Mouse (Mus musculus) MEL (cell line): ENCODE measurements at regions not wholly inside any gene's neighbourhood (a gene's known extent, or its start where the extent isn't known, plus 50 kb on each side); places are given as distances from the start of the nearest gene placed in this dataset.

Experiments
- DNase-seq: peaks from one replicate; pipeline ENCODE4 v3.0.0; 2011; ENCODE audit warnings: low read depth, low spot score
- H3K27ac ChIP-seq: 2 replicates; pipeline ENCODE4 v1.5.1; 2012; ENCODE audit warnings: low read depth, mild to moderate bottlenecking, control low read depth, low read length, moderate library complexity; ENCODE audit not compliant: control insufficient read depth
- H3K27me3 ChIP-seq, 2 experiments: fragments of 150-350 bp in 1 of 2; sonication (generic) in 1 of 2; 2 replicates each; pipeline ENCODE4 v1.6.1; 2012; ENCODE audit warnings: low read length in 2 of 2, mild to moderate bottlenecking in 2 of 2, improper control_type of control experiment in 1 of 2, moderate library complexity in 1 of 2; ENCODE audit not compliant: insufficient read depth in 2 of 2, control insufficient read depth in 1 of 2
- H3K36me3 ChIP-seq, 2 experiments: 2 replicates each; pipeline ENCODE4 v1.6.1; 2012 to 2014; ENCODE audit warnings: low read length in 2 of 2, improper control_type of control experiment in 1 of 2, inconsistent platforms in 1 of 2, mild to moderate bottlenecking in 1 of 2; ENCODE audit not compliant: insufficient read depth in 2 of 2, control insufficient read depth in 1 of 2
- H3K4me1 ChIP-seq, 2 experiments: fragments of 150-350 bp in 1 of 2; sonication (generic) in 1 of 2; 2 replicates each; pipeline ENCODE4 v1.6.1; 2012; ENCODE audit warnings: low read length in 2 of 2, improper control_type of control experiment in 1 of 2, mild to moderate bottlenecking in 1 of 2; ENCODE audit not compliant: insufficient read depth in 2 of 2, control insufficient read depth in 1 of 2
- H3K4me3 ChIP-seq, 2 experiments: fragments of 150-350 bp in 1 of 2; sonication (generic) in 1 of 2; 2 replicates each; pipeline ENCODE4 v1.5.1; 2012; ENCODE audit warnings: low read depth in 2 of 2, low read length in 2 of 2, mild to moderate bottlenecking in 2 of 2, moderate library complexity in 2 of 2, control low read depth in 1 of 2, improper control_type of control experiment in 1 of 2; ENCODE audit not compliant: control insufficient read depth in 1 of 2, insufficient read depth in 1 of 2
- H3K79me2 ChIP-seq: 2 replicates; pipeline ENCODE4 v1.6.1; 2012; ENCODE audit warnings: mild to moderate bottlenecking, low read length, moderate library complexity; ENCODE audit not compliant: control insufficient read depth, poor library complexity, insufficient read depth
- H3K9ac ChIP-seq: 2 replicates; pipeline ENCODE4 v1.6.1; 2012; ENCODE audit warnings: low read depth, mild to moderate bottlenecking, control low read depth, low read length, moderate library complexity; ENCODE audit not compliant: control insufficient read depth, poor library complexity, severe bottlenecking
- H3K9me3 ChIP-seq: fragments of 150-350 bp; sonication (generic); replicated peaks from 2 replicates; pipeline ENCODE4 v1.6.1; 2012; ENCODE audit warnings: mild to moderate bottlenecking, low read length, improper control_type of control experiment, moderate library complexity; ENCODE audit not compliant: insufficient read depth
- BHLHE40 ChIP-seq: IDR thresholded peaks from 2 replicates; pipeline ENCODE4 v1.6.1; 2012; ENCODE audit warnings: low read depth, mild to moderate bottlenecking, inconsistent platforms, low read length, improper control_type of control experiment, borderline replicate concordance
- CHD1 ChIP-seq: IDR thresholded peaks from 2 replicates; pipeline ENCODE4 v1.6.1; 2012; ENCODE audit warnings: low read depth, mild to moderate bottlenecking, inconsistent platforms, low read length, improper control_type of control experiment
- CHD2 ChIP-seq: IDR thresholded peaks from 2 replicates; pipeline ENCODE4 v1.6.1; 2011; ENCODE audit warnings: low read length, improper control_type of control experiment
- CTCF ChIP-seq, 3 experiments: IDR thresholded peaks in 2 of 3; conservative IDR thresholded peaks in 1 of 3; 2 replicates each; pipeline ENCODE4 v1.5.1; 2011 to 2012; ENCODE audit warnings: low read length in 3 of 3, low read depth in 2 of 3, mild to moderate bottlenecking in 2 of 3, improper control_type of control experiment in 1 of 3, inconsistent platforms in 1 of 3, mixed read lengths in 1 of 3, moderate library complexity in 1 of 3; ENCODE audit not compliant: control insufficient read depth in 1 of 3, insufficient read depth in 1 of 3, poor library complexity in 1 of 3, severe bottlenecking in 1 of 3
- E2F4 ChIP-seq: IDR thresholded peaks from 2 replicates; pipeline ENCODE4 v1.6.1; 2011; ENCODE audit warnings: low read depth, low read length, improper control_type of control experiment, borderline replicate concordance
- ELF1 ChIP-seq: IDR thresholded peaks from 2 replicates; pipeline ENCODE4 v1.6.1; 2014; ENCODE audit warnings: low read depth, mild to moderate bottlenecking, inconsistent platforms, low read length, improper control_type of control experiment, moderate library complexity
- ETS1 ChIP-seq: IDR thresholded peaks from 2 replicates; pipeline ENCODE4 v1.6.1; 2012; ENCODE audit warnings: low read depth, mild to moderate bottlenecking, inconsistent platforms, low read length, improper control_type of control experiment, moderate library complexity
- JUND ChIP-seq: IDR thresholded peaks from 2 replicates; pipeline ENCODE4 v1.6.1; 2011; ENCODE audit warnings: low read depth, mild to moderate bottlenecking, improper control_type of control experiment, low read length
- KAT2A ChIP-seq: conservative IDR thresholded peaks from 2 replicates; pipeline ENCODE4 v1.6.1; 2012; ENCODE audit warnings: low read depth, low read length, improper control_type of control experiment, inconsistent platforms
- MYB ChIP-seq: IDR thresholded peaks from 2 replicates; pipeline ENCODE4 v1.6.1; 2011; ENCODE audit warnings: mild to moderate bottlenecking, low read depth, low read length, improper control_type of control experiment
- NELFE ChIP-seq: IDR thresholded peaks from 2 replicates; pipeline ENCODE4 v1.6.1; 2011; ENCODE audit warnings: low read depth, low read length, improper control_type of control experiment
- POLR2AphosphoS2 ChIP-seq: IDR thresholded peaks from 2 replicates; pipeline ENCODE4 v1.6.1; 2011; ENCODE audit warnings: low read length, improper control_type of control experiment
- POLR2AphosphoS5 ChIP-seq: IDR thresholded peaks from 2 replicates; pipeline ENCODE4 v1.6.1; 2012; ENCODE audit warnings: low read depth, borderline replicate concordance, mild to moderate bottlenecking, inconsistent platforms, low read length, moderate library complexity, mixed read lengths
- SMC3 ChIP-seq: IDR thresholded peaks from 2 replicates; pipeline ENCODE4 v1.6.1; 2011; ENCODE audit warnings: low read depth, low read length, improper control_type of control experiment
- TAL1 ChIP-seq: IDR thresholded peaks from 2 replicates; pipeline ENCODE4 v1.6.1; 2012; ENCODE audit warnings: mild to moderate bottlenecking, inconsistent platforms, low read length, moderate library complexity, mixed read lengths
- TBP ChIP-seq: IDR thresholded peaks from 2 replicates; pipeline ENCODE4 v1.8.0; 2011; ENCODE audit warnings: low read depth, low read length, improper control_type of control experiment
- TCF12 ChIP-seq: IDR thresholded peaks from 2 replicates; pipeline ENCODE4 v1.6.1; 2014; ENCODE audit warnings: low read depth, mild to moderate bottlenecking, inconsistent platforms, low read length, improper control_type of control experiment, moderate library complexity
- UBTF ChIP-seq: IDR thresholded peaks from 2 replicates; pipeline ENCODE4 v1.6.1; 2012; ENCODE audit warnings: low read depth, mild to moderate bottlenecking, inconsistent platforms, low read length, improper control_type of control experiment, moderate library complexity, borderline replicate concordance; ENCODE audit not compliant: insufficient read depth
- USF1 ChIP-seq: IDR thresholded peaks from 2 replicates; pipeline ENCODE4 v1.6.1; 2014; ENCODE audit warnings: low read depth, mild to moderate bottlenecking, inconsistent platforms, low read length, improper control_type of control experiment, moderate library complexity
- ZC3H11A ChIP-seq: IDR thresholded peaks from 2 replicates; pipeline ENCODE4 v1.6.1; 2012; ENCODE audit warnings: low read depth, mild to moderate bottlenecking, inconsistent platforms, low read length, improper control_type of control experiment
- ZKSCAN1 ChIP-seq: IDR thresholded peaks from 2 replicates; pipeline ENCODE4 v1.6.1; 2012; ENCODE audit warnings: low read depth, mild to moderate bottlenecking, inconsistent platforms, low read length, improper control_type of control experiment, moderate library complexity
- ZMIZ1 ChIP-seq: IDR thresholded peaks from 2 replicates; pipeline ENCODE4 v1.6.1; 2012; ENCODE audit warnings: low read depth, mild to moderate bottlenecking, inconsistent platforms, low read length, improper control_type of control experiment, moderate library complexity
- ZNF384 ChIP-seq: IDR thresholded peaks from 2 replicates; pipeline ENCODE4 v1.6.1; 2012; ENCODE audit warnings: low read depth, mild to moderate bottlenecking, inconsistent platforms, low read length, improper control_type of control experiment

- TF ChIP-seq TBP (no peak), CHD2 (no peak), ZNF384 (no peak), UBTF (no peak), TCF12 (no peak), ELF1 (no peak), BHLHE40 (no peak), E2F4 (no peak), ETS1 (no peak), ZMIZ1 (no peak), POLR2AphosphoS2 (no peak), KAT2A (no peak), SMC3 (no peak), ZKSCAN1 (no peak), CHD1 (no peak), CTCF (IDR thresholded peaks at IDR 0.05 in 2 of 3, conservative IDR thresholded peaks at IDR 0.05 in 1 of 3; ENCODE audit: control insufficient read depth in 1 of 3, insufficient read depth in 1 of 3, low read depth in 2 of 3, low read length in 3 of 3, poor library complexity in 1 of 3, severe bottlenecking in 1 of 3) (no peak), NELFE (no peak), TAL1 (no peak), MYB (no peak)
- Histone ChIP-seq H3K79me2 (no peaks in the 10 kb centered on the region), H3K4me3 (no peak overlapping the region), H3K27me3 (no peaks in the 10 kb centered on the region), H3K9ac (no peak overlapping the region), H3K27ac (no peak overlapping the region), H3K4me1 (no peaks in the 10 kb centered on the region), H3K36me3 (no peaks in the 10 kb centered on the region), H3K9me3 (no peaks in the 10 kb centered on the region)
- no peak for DNase-seq
Measured at GRCm38 (mm10) chr6:103826042-103826441, 315.7 kb downstream of the Chl1 start.

DNA sequence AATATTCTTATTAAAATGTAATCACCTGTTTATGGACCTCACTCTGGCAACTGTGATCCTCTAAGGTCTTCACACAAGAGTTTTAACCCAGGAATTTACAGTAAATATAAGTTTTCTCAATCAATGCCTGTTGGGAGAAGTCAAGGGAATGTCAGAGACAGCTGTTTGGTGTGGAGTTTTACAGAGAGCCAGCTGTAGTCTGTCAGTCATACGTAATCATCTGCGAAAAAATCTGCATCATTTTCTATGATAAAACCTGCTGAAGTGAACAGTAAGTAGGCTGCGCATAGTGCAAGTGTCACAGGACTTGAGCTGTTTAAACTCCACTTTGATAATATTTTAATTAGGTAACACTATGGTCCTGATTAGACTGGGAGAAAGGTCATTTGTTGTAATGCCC is 317.2 kb downstream of the Chl1 start:
- H3K4me1 ChIP-seq: no peaks in the 10 kb centered on the region
- TF ChIP-seq USF1: no peak
- TF ChIP-seq ZKSCAN1: no peak
- TF ChIP-seq POLR2AphosphoS5: no peak
- TF ChIP-seq JUND: no peak
- TF ChIP-seq ZC3H11A: no peak
- no peak for TF ChIP-seq CHD1
- no peak for TF ChIP-seq KAT2A
- TF ChIP-seq ELF1: no peak
- TF ChIP-seq UBTF: no peak
- TF ChIP-seq CTCF (IDR thresholded peaks at IDR 0.05 in 2 of 3, conservative IDR thresholded peaks at IDR 0.05 in 1 of 3; ENCODE audit: control insufficient read depth in 1 of 3, insufficient read depth in 1 of 3, low read depth in 2 of 3, low read length in 3 of 3, poor library complexity in 1 of 3, severe bottlenecking in 1 of 3): no peak
- no peaks in the 10 kb centered on the region for H3K36me3 ChIP-seq
- no peak overlapping the region for H3K4me3 ChIP-seq
- H3K9ac ChIP-seq: no peak overlapping the region
- H3K9me3 ChIP-seq: no peaks in the 10 kb centered on the region
- no peak for DNase-seq
- no peak overlapping the region for H3K27ac ChIP-seq
- H3K27me3 ChIP-seq: no peaks in the 10 kb centered on the region
- H3K79me2 ChIP-seq: no peaks in the 10 kb centered on the region
